Mouse (Mus musculus) 3T3-L1 (cell line): Measurements from ENCODE around the gene Vps72.

Experiments used
- DNase-seq: peaks from one replicate; pipeline ENCODE4 v3.0.0-alpha.2; 2015; ENCODE audit warnings: low read depth, low spot score

Vps72 gene

DNA sequence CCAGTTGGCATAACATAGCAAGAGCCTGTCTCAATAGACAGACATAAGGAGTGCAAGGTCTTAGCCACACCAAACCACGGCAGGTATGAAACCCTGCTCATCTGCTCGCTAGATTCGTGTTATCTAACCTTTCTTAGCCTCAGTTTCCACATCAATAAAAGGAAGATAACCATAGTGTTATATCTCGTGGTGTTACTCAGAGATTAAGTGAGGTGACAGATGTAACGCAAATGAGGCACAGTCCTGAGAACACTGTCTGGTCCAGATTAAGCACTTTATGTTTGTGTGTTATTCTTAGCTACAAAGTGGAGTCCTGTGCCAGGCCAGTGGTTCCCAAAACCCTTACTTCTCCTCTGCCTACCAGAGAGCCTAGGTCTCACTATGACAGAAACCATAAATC is 54.0 kb downstream of the Vps72 start:
- no peak for DNase-seq

GRCm38 (mm10) chr3:95169996-95170395 is 59.2 kb downstream of the Vps72 start:
- DNase-seq: no peak

DNA sequence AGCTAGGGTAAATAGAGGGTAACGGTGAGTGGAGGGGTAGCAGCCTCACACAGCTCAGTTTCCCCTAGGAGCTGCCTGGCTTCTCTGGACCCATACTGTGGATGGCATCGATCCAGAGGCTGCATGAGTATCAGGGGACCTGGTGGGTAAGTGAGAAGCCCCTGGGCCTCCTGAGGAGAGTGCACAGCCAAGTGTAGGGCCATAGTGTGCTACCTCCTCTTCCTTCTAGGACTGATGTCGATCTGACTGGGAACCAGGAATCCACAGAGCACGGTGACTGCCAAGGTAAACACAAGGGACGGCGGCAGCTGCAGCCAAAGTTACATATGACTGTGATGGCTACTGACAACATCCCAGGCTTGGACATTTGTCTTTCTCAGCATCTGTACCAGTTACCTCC is 60.3 kb downstream of the Vps72 start:
- no peak for DNase-seq
